Mouse (Mus musculus) heart, adult 8-10 months (tissue): ENCODE measurements around the gene Ntf3. TPM values are rescaled to one million over a fixed set of nuclear protein-coding genes. Genes with fewer than 3 reads are reported as not detected.

Experiments used
- DNase-seq: peaks from one replicate; pipeline ENCODE4 v3.0.0; 2022; ENCODE audit warnings: low spot score
- total RNA-seq, 4 experiments: library from RNA; stranded (reverse); gene quantifications; 2 replicates each; pipeline ENCODE4 v1.2.4; 2022

Ntf3 gene
- total RNA-seq: 1 to 10 TPM; 2.2 to 5.3 (median 3.9) TPM

DNA sequence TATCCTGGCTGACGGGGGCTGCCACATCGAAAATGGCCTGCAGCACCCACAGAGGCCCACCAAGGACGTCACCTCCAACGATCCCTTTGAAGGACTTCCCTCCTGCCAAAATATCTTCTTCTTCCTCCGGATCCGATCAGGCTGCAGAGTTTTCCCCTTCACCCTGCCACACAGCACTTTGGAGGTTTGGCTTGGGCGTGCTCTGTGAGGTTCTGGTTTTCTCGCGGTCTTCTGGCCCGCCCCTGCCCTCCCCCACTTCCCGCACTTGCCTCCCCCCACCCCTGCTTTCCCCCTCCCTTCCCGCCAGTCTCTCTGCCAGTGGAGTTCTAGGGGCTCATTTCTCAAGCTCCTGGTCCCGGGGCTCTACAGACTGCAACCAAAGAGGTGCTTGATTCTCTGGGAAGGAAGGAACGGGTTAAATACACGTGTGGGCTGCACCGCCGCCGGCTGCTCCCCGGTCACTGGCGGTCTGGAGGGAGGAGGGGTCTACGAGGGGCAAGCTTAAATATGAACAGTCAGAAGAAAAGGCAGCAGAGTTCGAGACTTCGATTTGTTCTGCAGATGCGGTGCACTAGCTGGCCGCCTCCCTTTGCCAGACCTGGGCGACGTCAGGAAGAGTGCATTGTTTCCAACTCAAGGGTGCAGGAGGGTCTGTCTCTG, at the start of gene Ntf3:
Gene Ntf3 (minus strand): TSS at position 363 of the 660 bp plus-strand sequence.
- no peak for DNase-seq

DNA sequence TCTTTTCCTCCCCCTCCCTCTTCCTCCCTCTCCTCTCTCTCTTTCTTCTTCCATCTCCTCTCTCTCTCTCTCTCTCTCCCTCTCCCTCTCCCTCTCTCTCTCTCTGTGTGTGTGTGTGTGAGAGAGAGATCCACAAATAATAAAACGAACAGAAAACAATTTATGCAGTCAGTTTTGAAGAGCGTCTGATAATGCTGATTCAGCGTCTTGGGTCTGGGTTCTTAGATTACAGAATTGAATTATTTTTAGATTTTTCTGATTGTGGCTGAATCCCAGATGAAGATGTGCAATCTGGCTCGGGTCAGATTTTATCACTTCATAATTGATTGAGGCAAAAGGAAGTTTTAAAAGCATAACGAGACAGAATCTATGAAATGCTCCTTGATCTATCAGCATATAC, 46.6 kb upstream of the Ntf3 start:
- no peak for DNase-seq

DNA sequence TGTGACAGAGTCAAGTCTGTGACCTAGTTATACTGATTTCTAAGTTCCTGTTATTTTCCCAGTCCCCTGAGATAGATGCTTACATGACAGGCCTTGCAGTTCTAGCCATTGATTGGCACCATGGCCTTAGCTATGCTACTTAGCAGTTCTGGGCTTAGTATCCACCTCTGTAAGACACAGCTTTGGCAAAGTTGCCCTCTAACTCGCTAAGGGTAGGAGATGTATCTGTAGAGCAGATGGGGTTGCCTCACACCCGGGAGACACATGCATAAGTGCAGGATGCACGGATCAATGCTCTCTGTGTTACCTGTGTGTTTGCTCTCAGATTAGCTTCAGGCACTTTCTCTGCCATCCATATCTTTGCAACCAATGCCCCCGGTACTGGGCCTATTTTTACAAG, 36.7 kb upstream of the Ntf3 start:
- no peak for DNase-seq

DNA sequence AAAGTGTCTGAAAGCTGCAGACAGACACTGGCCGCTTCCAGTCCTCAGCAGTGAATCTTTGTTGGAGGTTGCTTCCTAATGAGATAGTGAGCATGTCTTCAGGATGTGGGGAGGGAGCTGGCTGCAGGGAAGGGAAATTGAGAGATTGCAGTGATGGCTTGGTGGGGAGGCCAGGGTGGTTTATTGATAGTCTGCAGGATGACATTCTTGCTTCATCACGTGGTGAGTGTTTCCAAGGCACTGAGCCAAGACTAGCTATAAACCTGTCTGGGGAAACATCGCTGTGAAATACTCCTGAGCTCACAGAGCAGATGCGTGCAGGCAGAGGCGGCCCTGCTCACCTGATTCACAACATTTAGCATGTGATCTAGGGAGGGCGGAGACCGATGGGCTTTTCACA, 36.2 kb upstream of the Ntf3 start:
- no peak for DNase-seq

DNA sequence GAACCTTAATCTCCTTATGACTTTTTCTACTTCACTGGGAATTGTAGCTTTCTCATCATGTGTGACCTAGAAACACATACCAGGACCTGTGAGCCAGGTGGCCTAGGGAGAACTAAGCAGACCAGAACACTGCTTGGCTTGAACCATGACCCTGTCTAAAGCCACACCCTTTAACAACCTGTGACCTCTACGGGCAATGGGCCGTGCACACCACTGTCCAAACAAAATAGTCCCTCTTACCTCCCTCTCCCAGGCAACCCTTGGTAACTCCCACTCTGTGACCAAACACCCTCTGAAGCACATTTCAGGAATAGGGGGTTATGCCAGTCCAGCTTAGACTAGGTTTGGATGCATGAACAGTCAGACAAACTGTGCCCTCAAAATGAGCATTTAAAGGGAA, 35.0 kb upstream of the Ntf3 start:
- DNase-seq: no peak

DNA sequence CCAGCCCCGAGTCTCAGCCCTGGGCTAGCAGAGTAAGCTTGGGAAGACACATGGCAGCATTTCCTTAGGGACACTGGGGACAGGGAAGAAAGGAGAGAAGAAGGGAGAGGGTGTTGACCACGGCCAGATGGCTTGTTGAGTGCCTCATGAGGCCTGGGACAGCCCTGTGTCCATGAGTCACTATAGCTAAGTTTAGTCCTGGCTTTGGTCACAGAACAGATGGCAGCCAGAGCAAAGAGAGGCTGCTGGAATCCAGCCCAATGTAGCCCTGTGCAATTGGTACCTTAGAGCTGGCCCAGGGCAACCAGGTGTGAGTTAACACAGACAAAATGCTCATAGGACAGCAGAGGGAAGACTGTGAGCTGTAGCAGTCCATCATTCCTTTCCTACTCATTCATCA, 33.2 kb upstream of the Ntf3 start:
- peak; percentile 23 for DNase-seq

DNA sequence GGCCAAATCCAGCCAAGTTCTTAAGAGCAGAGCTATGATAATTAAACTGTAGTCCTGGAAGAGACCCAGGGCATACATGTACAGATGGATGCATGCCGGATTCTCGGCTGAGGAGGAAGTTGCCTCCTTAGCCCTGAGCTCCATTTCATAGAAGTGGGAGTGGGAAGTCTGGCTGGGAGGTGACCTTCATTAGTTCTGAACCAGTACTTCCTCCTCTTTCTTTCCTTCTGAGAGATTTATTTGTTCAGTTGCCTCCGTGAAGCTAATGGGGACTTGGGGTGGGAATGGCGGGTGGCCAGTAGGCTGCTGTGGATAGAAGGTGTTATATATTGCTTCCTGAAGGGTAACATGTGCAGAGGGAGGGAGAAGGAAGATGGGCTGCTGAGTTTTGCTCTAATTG, 28.1 kb upstream of the Ntf3 start:
- DNase-seq: no peak

DNA sequence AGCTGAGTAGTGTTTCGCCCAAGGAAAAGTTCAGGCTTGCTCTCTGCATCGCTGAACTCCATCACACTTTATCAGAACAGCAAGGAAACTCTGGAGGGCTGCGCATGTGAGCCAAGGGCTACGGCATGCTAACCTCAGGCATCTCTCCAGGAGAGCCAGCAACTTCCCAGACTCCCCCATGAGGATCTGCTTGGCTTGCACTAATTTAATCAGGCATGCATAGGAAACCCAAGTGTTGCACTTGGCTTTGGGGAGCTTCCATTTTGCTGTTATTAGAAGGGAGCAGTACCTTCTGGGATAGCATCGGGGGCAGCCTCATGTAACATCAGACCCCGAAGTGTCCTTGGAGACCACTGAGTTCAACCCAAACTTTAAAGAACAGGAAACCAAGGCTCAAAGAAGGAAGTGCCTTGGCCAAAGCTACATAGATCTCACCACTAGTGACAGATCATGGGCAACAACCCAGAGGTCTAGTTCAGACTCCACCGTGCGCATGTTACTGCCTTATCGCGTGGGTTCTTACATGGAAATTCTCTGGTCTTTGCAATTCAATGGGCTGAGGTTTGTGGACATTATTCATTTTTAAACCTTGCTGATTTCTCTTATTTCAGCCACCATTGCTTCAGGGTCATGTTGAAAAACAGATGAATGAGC, 23.6 kb upstream of the Ntf3 start:
- DNase-seq: no peak

DNA sequence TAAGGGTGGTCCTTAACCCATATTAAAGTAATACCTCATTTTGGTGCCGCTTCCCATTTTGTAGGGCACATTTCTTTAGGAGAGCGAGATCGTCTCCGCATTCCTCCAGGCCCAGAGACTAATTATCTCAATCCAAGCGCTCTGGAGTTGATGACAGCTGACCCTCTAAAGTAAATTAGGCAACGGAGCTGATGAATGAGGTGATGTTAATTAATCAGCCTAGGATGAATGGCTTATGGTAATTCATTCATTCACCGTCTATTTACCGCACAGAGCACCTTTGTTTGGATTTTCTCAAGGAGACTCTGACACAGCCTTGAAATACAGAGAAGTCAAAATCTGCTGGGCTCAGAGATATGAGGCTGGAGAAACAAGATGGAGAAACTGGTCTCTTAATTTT, 20.7 kb upstream of the Ntf3 start:
- DNase-seq: no peak

DNA sequence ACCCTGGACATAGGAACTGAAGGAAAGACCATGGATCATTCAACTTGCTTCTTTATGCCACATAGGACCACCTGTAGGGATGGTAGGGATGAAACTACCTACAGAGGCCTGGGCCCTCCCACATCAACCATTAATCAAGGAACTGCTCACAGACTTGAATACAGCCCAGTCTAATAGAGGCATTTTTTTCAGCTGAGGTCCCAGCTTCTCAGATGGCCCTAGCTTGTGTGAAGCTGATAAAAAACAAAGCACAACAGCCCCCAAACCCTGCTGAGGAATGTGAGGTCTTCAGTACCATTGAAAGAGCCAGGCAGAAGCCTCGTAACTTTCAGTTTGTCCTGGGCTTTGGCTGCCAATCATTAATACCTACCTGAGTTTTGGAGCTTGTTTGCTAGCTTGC, 19.4 kb upstream of the Ntf3 start:
- DNase-seq: no peak

DNA sequence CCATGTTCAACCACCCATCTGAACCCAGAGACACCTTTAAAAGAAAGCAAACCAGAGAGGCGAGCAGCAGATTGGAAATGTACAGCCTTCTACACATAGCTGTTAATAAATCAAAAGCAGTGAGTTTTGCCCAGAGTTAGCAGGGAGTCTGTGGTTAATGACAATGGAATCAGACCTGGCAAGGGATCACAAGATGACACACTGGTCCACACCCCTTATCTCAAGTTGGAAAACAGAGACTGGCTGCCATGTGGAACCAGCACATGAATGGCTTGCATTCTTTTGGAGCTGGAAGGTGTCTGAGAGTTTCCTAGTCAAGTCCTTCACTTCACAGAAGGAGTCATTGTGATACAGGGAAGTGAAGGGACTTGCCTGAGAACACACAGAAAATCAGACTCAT, 5.4 kb upstream of the Ntf3 start:
- DNase-seq: no peak

DNA sequence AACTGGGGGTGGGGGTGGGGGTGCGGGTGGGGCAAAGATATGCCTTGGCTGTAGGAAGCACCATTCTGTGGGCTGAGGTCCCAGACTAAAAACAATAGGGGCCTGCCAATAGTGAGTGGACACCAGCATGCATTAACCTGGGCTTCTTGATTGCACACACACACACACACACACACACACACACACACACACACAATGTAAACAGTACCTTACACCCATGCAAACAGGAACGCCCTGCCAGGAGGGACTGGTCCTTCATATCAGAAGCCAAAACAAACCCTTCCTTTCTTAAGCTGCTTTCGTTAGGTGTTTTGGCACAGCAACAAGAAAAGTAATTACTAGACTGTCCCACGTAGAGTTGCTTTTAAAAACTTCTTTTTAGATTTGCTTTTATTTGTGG, 4.1 kb upstream of the Ntf3 start:
- DNase-seq: no peak

DNA sequence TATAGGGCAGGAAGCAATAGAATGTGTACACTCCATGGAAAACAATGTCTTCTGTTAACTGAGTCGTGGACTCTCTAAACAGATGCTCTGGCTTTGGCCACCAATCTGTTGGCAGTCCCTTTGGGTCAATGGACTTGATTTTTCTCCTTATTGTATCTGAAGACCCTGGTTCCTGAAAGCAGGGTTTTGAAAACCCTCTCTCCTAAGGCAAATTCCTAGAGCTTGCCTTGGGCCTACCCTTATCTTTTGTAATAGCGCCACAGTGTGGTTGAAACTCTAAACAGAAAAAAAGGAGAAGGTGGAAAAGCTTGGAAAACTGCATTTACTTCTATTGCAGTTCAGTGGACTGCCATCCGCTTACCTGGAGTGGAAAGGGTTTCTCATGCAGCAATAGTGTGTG, 1.0 kb upstream of the Ntf3 start:
- DNase-seq: peak; percentile 76

DNA sequence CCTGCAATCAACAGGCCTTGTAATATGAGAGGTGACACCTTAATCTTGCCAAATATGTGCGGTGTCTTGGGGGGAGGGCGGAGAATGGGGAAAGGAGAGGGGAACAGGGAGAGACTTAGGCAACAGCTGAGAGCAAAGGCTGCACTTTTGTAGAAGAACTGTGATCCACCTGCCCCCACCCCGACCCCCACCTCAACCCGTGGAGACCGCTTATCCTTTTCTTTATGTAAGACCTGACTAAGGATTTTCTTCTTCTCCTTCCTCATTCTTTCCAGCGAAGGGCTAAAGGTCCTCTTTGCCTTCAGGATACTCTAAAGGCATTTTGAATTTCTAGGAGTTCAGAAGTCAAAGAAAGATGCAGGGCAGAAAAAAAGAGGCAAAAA, 489 bp upstream of the Ntf3 start:
- DNase-seq: no peak

DNA sequence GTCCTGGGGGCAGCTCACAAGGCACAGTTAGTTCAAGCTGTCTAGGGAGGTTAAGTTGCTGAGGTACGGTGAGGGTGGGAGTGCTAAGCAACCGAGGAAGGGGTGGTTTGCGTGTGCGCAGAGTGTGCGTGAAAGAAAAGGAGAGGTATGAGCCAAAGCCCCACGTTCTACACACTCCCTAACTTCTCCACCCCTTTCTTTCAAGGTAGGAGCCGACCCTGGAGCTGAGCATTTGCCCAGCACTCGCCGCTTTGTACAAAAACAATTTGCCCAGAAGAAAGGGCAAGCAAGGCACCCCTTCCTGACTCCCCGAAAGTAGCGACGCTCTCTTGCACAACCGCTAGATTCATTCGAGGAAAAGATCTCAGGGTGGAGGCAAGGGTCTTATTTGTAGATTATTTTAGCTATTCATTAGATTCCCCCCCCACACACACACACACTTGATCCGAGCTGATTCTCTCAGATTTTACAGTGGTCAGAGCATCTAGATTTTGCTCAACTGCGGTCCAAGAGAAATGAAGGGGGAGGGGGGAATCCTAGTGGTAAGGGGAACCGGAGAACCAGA, 1.0 kb downstream of the Ntf3 start:
- no peak for DNase-seq

DNA sequence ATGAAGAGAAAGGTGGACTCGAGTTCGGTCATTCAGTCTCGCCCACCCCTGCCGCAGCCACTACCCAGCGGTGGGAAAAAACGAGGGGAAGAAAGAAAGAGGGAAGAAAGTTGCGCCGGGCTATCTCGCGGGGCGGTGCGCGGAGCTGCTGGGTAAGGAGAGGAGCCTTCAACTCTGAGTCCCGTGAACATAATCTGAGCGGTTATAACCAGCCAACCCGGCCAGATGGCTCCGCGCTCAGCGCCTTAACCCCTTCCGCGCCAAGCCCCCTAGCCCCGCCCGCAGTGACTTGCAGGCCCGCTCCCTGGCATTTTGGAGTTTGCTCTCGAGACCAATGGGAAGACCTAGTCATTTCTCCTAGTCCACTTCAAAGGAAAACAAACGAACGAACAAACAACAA, 1.9 kb downstream of the Ntf3 start:
- DNase-seq: no peak

DNA sequence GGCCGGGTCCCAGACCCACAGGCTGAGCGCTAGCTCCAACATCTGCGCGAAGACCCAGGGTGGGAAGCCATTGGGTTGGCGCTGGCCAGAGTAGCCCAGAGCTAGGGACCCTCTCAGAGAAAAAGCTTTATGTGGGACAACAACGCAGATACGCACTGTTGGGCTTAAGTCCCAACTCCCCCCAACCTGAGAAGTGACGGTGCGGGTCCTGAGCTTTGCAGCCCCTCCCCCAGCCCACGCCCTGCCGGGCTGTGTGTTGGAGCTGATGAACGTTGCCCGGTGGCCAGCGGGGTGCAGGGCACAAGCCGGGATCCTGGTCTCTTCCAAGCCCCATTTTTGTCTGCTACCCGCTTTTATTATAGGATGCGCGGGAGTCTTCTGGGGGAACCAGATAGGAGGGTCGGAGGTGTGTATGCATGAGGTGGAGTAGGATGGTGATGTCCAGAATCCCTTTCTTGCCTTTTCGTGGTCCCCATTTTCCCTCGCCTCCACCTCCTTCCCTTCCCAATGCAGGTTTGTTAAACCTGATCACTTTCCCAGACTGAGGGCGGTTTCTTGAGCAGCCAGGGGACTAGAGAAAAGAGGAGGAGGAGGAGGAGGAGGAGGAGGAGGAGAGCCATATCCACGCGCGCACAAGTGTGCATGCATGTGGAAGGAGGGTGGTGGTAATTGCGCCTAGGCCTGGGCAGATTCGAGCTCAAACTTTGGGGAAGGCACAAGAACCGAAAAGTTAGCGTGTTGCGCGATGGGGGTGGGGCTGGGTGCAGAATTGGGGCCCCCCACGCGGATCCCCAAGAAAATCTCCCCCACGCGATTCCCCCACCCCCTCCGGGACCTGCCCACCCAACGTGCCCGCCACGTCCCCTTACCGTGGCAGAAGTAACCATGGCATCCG, 2.6 kb downstream of the Ntf3 start:
- DNase-seq: no peak

DNA sequence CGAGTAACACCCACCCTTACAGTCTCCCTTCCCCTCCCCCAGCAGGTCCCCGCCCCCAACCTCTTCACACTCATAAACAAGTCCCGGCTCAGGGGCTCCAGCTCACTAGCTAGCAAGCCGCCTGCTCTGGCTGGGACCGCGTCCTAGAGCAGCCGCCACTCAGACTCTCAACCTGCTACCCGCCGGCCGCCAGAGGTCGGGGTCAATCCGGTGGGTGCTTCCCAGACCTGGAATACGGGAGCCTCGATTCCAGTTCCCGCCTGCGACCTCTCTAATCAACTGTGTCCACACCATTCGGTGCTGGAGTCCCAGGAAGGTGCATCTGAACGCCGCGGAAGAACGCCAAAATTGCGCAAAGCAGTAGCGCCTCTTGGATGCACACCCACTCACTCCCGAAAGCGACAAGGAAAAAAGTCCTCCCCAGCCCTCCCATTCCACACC, 3.5 kb downstream of the Ntf3 start:
- peak; percentile 65 for DNase-seq

DNA sequence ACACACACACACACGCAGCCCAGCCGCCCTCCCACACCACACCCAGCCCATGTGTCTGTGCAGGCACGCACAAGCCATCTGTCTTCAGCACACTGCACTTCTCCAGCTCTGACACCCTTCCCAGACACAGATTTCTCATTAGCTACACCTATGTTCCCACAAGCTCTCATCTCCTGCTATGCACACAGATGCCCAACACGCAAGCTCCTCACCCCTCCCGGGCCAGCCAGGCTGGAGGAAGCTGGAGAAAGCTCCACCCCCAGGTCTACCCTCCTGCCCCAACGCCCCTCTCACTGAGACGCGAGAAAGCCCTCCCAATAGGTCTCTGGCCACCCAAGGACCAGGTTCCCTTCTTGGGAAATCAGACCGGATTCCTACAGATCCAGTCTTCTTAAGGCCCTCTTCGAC, 4.4 kb downstream of the Ntf3 start:
- DNase-seq: peak; percentile 52

DNA sequence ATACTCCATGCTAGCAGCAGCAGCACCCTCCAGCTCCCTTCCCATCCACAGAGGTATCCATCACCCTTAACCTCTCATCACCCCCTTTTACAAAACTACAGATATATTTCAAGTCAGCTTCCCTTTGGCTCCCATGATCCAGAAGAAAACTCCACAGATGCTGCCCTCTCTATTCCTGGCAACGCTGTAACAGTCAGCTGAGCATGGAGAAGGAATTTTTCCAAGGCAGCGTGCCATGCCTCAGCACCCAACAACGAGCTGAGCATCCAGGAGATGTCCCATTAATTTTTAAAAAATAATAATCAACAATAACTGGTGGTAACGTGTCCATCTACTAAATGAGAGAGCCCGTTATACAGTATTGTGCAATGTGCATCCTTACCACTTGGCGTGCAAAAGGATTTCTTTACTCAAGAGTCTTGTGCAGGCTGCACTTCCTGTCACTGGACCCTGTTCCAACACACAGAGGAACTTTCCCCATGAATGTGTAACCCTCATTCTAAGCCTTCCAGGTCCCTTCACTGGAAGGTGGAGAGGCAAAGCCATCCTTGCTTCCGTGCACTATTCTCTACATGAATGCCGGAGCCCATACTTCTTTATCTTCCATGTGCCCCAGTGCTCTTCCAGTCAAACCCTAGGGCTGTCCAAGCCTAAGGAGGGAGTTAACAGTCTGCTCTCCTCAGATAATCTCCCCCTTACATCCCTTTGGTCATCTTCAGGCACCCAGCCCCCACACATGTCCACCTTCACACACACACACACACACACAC, 5.0 kb downstream of the Ntf3 start:
- no peak for DNase-seq

DNA sequence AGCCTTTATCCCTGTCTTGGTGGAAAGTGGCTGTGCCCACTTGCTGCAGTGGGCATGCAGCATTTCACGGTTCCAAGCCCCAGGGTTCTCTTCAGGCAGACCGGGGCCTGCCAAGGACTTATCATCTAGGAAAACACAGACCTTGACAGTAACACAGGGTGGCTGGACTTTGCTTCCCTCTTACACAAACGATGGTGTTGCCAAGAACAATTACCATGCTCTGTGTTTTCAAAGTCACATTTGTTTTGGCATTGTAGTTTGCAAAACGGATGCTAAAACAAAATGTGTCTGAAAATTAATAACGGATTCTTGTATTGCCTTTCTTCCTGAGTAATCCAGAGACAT, 6.7 kb downstream of the Ntf3 start:
- DNase-seq: no peak
